Mouse (Mus musculus) urinary bladder, adult 18-20 months (tissue): Measurements from ENCODE around the gene Ddx27.

ENCODE experiments used
- DNase-seq, 2 experiments: peaks; one replicate each; pipeline ENCODE4 v3.0.0; 2022; ENCODE audit warnings: low spot score in 2 of 2, mixed read lengths in 2 of 2

Gene Ddx27

DNA sequence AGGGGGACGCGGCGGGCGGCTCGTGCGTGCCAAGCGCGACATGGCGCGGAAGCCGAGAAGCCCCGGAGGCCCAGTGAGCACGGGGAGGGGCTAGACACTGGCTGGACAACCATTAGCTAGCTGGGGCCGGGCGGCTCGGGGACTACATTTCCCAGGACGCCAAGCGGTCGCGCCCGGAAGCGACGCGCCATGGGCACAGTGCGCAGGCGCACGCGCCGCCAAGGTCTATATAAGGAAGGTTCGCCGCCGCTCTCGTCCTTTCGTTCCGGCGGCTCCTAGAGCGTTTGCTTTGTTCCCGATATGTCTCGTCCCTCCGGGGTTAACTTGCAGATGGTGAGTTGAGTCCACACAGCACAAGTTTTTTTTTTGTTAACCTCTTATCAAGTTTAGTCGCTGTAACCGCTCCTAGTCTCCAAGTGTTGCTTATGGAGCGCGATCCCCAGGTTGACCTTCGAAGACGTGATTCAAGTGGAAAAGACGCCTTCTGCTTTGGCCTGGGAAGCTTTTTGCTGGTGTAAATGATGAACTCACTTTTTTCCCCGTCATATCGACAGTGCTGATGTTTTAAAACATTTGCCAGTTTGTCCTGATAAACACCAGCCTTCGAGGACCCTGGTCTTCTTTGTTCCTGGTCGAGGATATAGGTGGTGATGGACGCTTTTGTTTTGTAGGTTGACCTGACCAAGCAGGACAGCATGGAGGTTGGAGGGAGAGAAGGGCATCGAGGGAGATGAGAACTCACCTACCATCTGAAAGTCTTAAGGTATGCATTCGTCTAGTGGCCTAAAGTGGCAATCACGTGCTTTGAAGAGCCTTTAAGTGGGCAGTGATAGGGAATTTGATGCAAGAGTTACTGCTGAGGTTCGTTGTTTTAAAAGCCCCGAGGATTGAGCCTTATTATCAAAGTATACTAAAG is 48.2 kb downstream of the Ddx27 start, which contains the start of gene Znfx1:
Znfx1 (minus strand) TSS at position 51 of the 916 bp plus-strand sequence.
- DNase-seq = peak; percentile 94 to 97

- no peak for DNase-seq
These were observed 49.0 kb downstream of the Ddx27 start for GRCm38 (mm10) chr2:167063906-167064496.

DNA sequence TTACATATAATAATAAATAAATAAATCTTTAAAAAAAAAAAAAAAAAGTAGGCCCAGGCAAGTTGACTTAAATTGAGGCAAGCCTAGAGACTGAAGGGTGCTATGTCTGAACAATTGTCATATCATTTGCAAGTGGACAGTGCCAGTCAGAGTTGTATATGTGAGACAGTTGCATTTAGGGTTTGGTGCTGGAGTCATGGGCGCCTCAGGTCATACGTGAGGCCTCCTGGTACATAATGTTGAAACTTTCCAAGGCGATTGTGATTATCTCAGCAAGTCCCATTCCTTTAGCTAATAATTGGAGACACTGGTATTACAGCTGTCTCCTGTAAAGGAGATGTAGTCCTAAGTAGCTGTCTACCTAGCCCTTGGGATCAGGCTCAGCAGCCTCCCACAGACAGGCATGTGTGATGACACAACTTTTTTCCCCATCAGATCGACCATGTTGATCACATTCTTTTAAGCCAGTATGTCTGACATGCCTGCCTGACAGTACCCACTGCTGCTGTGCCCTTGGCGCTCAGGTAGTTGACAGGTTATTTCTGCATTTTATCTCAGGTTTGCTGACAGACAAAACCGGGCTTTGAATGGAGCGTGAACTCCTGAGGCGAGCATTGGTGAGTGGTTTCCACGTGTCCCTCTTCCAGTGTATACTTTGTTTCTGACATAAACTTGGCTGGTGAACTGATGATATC is 49.8 kb downstream of the Ddx27 start:
- DNase-seq = no peak

DNA sequence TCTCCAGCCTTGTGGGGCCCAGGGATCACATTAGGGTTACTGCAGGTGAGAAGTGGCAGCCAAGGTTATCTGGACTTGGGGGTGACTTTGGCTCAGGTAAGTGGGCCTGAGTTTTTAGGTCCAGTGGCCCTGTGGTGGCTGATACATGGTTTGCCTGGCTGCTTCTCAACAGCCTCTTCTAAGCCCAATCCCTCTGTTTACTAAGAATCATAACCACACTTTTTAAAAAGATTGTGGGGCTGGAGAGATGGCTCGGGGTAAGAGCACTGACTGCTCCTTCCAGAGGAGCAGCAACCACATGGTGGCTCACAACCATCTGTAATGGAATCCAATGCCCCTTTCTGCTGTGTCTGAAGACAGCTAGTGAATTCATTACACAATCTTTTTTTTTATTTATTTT is 51.0 kb downstream of the Ddx27 start:
- DNase-seq = no peak

GRCm38 (mm10) chr2:167066528-167067516 is 51.8 kb downstream of the Ddx27 start:
- no peak for DNase-seq

DNA sequence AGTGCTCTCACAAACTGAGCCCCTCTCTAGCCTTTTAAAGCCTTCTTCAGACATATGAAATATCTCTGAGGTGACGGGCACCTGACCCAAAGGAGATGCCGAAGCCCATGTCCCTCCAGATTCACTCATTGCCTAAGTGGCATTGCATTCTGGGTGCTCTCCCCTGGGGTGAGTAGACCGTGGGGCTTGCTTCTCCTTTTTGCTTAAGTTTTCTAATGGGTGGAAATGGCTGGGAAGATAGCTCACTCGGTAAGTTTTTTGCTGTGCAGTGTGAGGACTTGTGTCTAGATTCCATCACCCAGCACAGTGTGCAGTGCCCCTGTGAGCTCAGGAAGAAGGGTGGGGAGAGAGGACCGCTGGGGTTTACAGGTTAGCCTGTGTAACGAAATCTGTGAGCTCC is 52.6 kb downstream of the Ddx27 start:
- DNase-seq = no peak

DNA sequence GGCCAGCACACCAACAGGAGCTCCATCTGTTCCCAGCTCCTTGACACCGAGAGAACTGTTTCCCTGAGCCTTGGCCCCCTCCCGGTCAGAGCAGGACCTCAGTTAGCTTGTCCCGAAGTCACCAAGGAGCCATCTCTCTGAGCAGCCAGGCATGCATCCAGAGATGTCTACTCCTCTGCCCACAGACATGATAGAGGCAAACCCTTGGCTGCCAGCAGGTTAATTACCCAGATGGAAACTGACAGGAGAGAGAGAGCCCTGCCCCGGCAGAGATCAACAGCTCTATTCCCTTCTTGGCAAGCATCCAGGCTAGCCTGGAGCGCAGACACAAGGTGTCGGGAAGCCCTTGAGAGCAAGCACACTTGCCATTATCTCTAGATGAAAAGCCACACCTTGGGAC is 55.3 kb downstream of the Ddx27 start:
- no peak for DNase-seq

DNA sequence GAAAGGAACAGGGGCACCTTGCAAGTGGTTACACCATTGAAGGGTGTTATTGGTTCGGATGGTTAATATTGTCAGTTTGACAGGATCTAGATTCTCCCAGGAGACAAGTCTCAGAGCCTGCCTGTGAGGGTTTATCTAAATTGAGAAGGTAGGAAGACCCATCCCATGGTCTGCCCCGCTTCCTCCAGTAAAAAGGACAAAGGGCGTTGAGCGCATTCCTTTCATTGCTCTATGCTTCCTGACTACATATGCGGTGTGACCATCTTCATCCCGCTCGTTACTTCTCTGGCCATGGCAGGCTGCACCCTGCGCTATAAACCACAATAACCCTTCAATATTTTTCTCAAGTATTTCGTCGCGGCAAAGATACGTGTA is 56.3 kb downstream of the Ddx27 start:
- no peak for DNase-seq

- peak; percentile 85 to 92 for DNase-seq
These were observed 56.9 kb downstream of the Ddx27 start for GRCm38 (mm10) chr2:167071641-167072601.

DNA sequence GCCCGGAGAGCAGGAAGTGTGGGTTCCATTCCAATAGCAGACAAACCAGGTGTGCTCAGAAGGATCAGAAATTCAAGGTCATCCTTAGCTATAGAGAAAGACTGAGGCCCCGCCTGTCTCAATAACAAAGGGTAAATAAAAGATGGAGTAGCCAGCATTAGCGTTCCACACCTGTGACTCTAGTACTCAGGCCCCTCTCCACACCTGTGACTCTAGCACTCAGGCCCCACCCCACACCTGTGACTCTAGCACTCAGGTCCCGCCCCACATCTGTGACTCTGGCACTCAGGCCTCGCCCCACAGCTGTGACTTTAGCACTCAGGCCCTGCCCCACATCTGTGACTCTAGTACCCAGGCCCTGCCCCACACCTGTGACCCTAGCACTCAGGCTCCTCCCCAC is 59.6 kb downstream of the Ddx27 start:
- no peak for DNase-seq

DNA sequence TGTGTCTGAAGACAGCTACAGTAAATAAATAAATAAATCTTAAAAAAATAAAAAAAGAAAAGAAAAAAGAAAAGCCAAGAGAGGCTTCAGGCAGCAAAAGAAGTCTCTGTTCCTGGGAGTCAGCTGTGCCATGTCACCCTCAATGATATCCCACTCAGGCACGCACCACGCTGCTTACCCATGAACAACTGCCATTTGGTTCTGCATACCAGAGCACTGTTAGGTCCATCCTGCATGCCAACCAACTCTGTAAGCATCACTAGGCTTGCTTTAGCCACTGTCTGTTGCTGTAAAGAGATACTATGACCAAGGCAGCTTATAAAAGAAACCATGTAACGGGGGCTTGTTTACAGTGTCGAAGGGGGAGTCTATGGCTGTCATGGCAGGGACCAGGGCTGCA is 61.4 kb downstream of the Ddx27 start:
- DNase-seq = no peak

- DNase-seq = no peak
These were observed 61.8 kb downstream of the Ddx27 start for GRCm38 (mm10) chr2:167076759-167077158.

- DNase-seq = no peak
These were observed 62.4 kb downstream of the Ddx27 start for GRCm38 (mm10) chr2:167077199-167077962.

DNA sequence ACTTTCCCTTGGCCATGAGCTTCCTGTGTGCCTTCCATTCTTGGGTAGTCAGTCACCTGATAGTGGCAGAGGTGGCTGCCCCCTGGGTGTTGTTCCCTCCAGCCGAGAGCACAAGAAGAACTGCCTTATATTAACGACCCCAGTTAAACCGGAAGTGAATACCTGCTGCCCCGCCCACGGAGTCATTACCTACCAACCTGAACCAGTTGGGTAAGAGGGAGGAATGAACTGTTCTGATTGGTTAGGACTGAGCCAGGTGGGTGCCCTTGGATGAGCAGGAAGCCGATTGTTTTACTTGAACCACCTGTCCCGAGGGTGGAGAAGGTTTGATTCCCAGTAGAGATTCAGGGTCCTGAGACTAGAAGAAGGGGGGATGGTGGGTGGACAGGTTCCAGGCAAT is 63.5 kb downstream of the Ddx27 start:
- no peak for DNase-seq

DNA sequence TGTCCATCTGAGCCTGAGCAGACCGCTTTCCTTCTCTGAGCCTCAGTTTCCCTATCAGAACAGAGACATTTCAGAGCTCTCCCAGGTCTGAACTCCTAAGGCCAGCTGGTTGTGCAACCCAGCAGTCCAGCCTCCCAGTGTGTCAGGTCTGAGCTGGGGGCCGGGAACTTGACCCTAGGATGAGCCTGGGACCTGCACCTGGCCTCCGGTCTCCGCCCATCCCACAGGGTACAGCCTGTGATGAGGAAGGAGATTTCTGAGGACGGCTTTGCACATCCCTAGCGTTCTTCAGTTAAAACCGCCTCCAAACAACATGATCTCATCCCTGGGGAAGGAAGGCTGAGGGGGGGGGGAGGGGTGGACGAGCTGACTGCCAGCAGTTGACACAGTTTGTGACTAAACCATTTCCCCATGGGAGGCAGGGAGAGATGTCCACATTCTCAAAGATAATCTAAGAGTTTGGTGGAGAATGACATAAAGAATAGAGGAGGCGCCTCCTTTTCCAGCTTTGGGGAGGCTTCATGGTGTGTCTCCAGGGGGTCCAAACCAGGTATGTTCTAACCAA is 64.0 kb downstream of the Ddx27 start:
- no peak for DNase-seq

- no peak for DNase-seq
These were observed 64.7 kb downstream of the Ddx27 start for GRCm38 (mm10) chr2:167079535-167080257.

- no peak for DNase-seq
These were observed 65.4 kb downstream of the Ddx27 start for GRCm38 (mm10) chr2:167080387-167080786.

GRCm38 (mm10) chr2:167081135-167081534 is 66.1 kb downstream of the Ddx27 start:
- no peak for DNase-seq
